20 mouse cellular contexts compared by ENCODE assay signal in genomic region chr7:101627166-101627565, GRCm38 (mm10). TPM values are rescaled to one million over a fixed set of nuclear protein-coding genes. Genes with fewer than 3 reads are reported as not detected.
DNase-seq lines count a peak whose midpoint lies in the region; ATAC-seq lines count a peak whose summit lies in the region.
"Not testable (repeated sequence)": the region's sequence is repeated elsewhere in the genome, so short reads cannot be mapped to it uniquely, and the experiment has no call there.
"Had no signal": no experiment of that assay in that cellular context is flagged by ENCODE, and none has a peak within 500 bp of the region (broad histone marks: within the 10 kb centered on the region; RNA-seq: fewer than 3 reads in every experiment).

No protein-coding gene starts in this region.

- intact Hi-C loops in left cerebral cortex, postnatal 4 days (cut with DNase I), result loop anchor here (10.0 kb wide), 2 partner anchors 182 to 212 kb away; partner anchors contain the start of gene Gm45837

- peaks cover 12% of the 10 kb centered on the region for H3K4me1 ChIP-seq in forebrain, embryonic 12.5 days
- not testable (repeated sequence) for H3K4me1 ChIP-seq in forebrain, embryonic 15.5 days

- H3K4me3 ChIP-seq in forebrain, embryonic 12.5 days (replicated peaks); forebrain, embryonic 15.5 days: not testable (repeated sequence)

- not testable (repeated sequence) for H3K36me3 ChIP-seq in forebrain, embryonic 12.5 days (replicated peaks); forebrain, embryonic 15.5 days

- not testable (repeated sequence) for H3K4me2 ChIP-seq in forebrain, embryonic 12.5 days; forebrain, embryonic 15.5 days (replicated peaks)

- 0 out of 2 replicates have a peak, but pooled peaks have one; percentile 36 for ATAC-seq in forebrain, embryonic 12.5 days (ENCODE audit: low FRiP score)
- 0 out of 2 replicates have a peak, but pooled peaks have one; percentile 35 for ATAC-seq in forebrain, embryonic 15.5 days (replicated peaks)

- WGBS in forebrain, embryonic 12.5 days, result 70% methylated on average over 7 of the region's 7 CpGs
- 65% methylated on average over 7 of the region's 7 CpGs for WGBS in forebrain, embryonic 15.5 days

- H3K9ac ChIP-seq in forebrain, embryonic 12.5 days; forebrain, embryonic 15.5 days (replicated peaks): not testable (repeated sequence)

- H3K9me3 ChIP-seq in forebrain, embryonic 12.5 days; forebrain, embryonic 15.5 days: not testable (repeated sequence)

- not testable (repeated sequence) for H3K27ac ChIP-seq in forebrain, embryonic 12.5 days; forebrain, embryonic 15.5 days (replicated peaks)

- DNase-seq in R1 (ENCODE audit: low read depth, low spot score), result peak; percentile 50
- peak; percentile 39 to 50 for DNase-seq in cerebellum, postnatal 10 days
- peak; percentile 8 to 30 for DNase-seq in cerebellum, postnatal 25 days
- peak; percentile 84 for DNase-seq in heart, adult 11 months
- DNase-seq in layer of hippocampus, adult 9-11 months, result peak; percentile 19
- peak; percentile 17 for DNase-seq in left cerebral cortex, postnatal 4 days

- not testable (repeated sequence) for H3K27me3 ChIP-seq in forebrain, embryonic 12.5 days; forebrain, embryonic 15.5 days

RNA-seq across cellular contexts. Expression of gene Clpb, which starts 36.3 kb away (rescaled TPM):
- polyA plus RNA-seq in forebrain, embryonic 12.5 days (2016; fragmentation: Nextera tagmentation; extraction: Ambion mirVana), result 38.2 and 43.9 TPM in 2 replicates
- 41.8 and 48.0 TPM in 2 replicates for polyA plus RNA-seq in forebrain, embryonic 15.5 days (2015; fragmentation: Nextera tagmentation; extraction: Ambion mirVana)
- 10 to 100 TPM; 43.4 to 45.2 TPM for total RNA-seq in left cerebral cortex, postnatal 4 days (2021)

RNA-seq across cellular contexts. Expression of gene Art2b, which starts 41.8 kb away (rescaled TPM):
- polyA plus RNA-seq in forebrain, embryonic 12.5 days (2016; fragmentation: Nextera tagmentation; extraction: Ambion mirVana), result not detected in 2 replicates
- not detected in 2 replicates for polyA plus RNA-seq in forebrain, embryonic 15.5 days (2015; fragmentation: Nextera tagmentation; extraction: Ambion mirVana)
- not detected for total RNA-seq in left cerebral cortex, postnatal 4 days (2021)
- total RNA-seq: adrenal gland, adult 2 months; adrenal gland, postnatal 25 days; CH12.LX; common myeloid progenitor, adult 5-6 weeks; G1E had no signal
- polyA plus RNA-seq: adrenal gland, adult 2 months; cerebellum, adult 2 months; embryonic facial prominence, embryonic 10.5 days; embryonic facial prominence, embryonic 12.5 days; embryonic facial prominence, embryonic 14.5 days; forebrain, embryonic 11.5 days; forebrain, embryonic 16.5 days; G1E; Patski had no signal

Comparison
In these comparisons a context has a peak if more than half of its experiments do, and no peak if none do; other contexts are left out.
1. DNase-seq: peak in every context shown above with its lines; median percentile 84 in heart, adult 11 months; 50 in R1; 44 in cerebellum, postnatal 10 days; 19 in cerebellum, postnatal 25 days; 19 in layer of hippocampus, adult 9-11 months; 17 in left cerebral cortex, postnatal 4 days.